Mouse (Mus musculus) embryo, embryonic 11.5 days (tissue): ENCODE measurements around the gene Gm17949.
"Not testable (repeated sequence)": the region's sequence is repeated elsewhere in the genome, so short reads cannot be mapped to it uniquely, and the experiment has no call there.

Source experiments
- DNase-seq: peaks from one replicate; pipeline ENCODE4 v3.0.0-alpha.2; 2012; ENCODE audit warnings: low read depth, low spot score

Gene Gm17949

GRCm38 (mm10) chr17:57041554-57041953, 30.3 kb downstream of the Gm17949 start, which contains the start of gene Slc25a41:
Gene Slc25a41 (minus strand): TSS chr17:57041654.
- no peak for DNase-seq

GRCm38 (mm10) chr17:57047406-57047805, 36.1 kb downstream of the Gm17949 start:
- DNase-seq, result no peak

DNA sequence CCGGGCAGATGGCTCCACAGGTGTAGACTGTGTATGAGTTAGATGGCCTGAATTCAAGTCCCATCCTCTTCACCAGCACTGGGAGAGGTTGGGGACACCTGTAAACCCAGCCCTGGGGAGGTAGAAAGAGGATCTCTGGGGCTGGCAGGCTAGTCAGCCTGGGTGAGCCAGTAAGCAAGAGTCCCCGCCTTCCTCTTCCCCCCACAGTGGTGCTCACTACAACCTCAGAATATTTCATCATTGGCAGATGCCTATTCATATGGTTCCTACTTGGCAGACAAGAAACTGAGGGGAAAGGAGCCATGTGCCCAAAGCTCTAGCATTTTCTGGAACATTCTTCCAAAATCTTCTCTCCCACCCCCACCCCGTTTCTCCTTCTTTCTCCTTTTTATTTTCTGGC, 37.5 kb downstream of the Gm17949 start:
- no peak for DNase-seq

DNA sequence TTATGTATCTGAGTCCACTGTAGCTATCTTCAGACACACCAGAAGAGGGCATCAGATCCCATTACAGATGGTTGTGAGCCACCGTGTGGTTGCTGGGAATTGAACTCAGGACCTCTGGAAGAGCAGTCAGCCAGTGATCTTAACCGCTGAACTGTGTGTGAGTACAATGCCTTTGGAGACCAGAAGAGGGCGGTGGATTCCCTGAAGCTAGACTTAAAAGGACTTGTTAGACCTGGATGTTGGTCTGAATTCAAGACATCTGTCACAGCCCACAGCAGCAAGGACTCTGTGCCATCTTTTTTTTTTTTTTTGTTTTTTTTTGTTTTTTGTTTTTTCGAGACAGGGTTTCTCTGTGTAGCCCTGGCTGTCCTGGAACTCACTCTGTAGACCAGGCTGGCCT, 40.4 kb downstream of the Gm17949 start:
- not testable (repeated sequence) for DNase-seq

DNA sequence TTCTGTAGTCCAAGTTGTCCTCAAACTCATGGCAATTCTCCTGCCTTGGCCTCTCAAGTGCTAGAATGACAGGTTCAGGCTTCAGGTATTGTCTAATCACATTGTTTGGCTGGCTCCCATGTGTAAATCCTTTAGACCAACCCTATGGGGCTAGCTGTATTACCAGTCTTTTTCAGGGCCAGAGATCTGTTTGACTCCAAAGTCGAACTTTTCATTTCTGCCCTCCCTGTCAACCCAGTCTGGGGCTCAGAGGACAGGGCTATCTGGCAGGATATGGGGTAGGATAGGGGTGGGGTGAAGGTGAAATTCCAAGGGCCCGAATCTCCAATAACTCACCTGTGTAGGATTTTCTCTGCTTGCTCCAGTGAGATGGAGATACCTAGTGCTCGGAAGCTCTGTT, 45.0 kb downstream of the Gm17949 start:
- DNase-seq, result no peak

GRCm38 (mm10) chr17:57058891-57059485, 47.7 kb downstream of the Gm17949 start, which contains the start of gene Crb3:
Gene Crb3 (plus strand): TSS chr17:57059105.
- no peak for DNase-seq

- DNase-seq, result peak; percentile 56
These were observed 48.3 kb downstream of the Gm17949 start, which contains the start of gene Slc25a23 for GRCm38 (mm10) chr17:57059486-57059977. Gene Slc25a23 (minus strand): TSS chr17:57059863.

- DNase-seq, result peak; percentile 88
These were observed 49.0 kb downstream of the Gm17949 start for GRCm38 (mm10) chr17:57060231-57060801.

DNA sequence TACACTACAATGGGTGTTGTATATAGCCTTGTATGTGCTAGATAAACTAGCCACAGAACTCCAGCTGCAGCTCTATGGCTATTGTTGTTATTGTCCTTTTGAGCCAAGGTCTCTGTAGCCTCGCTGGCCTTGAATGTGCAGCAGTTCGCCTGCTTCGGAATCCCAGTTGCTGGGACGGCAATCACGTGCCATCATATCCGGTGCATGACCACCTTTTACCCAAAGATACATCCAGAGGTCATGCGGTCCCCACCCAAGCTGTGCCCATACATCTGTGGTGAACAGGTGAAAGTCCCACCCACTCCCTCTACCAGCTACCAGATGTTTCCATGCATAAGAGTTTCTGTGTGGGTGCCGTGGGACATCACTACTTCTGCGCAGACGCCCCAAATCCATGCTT, 49.8 kb downstream of the Gm17949 start:
- no peak for DNase-seq

DNA sequence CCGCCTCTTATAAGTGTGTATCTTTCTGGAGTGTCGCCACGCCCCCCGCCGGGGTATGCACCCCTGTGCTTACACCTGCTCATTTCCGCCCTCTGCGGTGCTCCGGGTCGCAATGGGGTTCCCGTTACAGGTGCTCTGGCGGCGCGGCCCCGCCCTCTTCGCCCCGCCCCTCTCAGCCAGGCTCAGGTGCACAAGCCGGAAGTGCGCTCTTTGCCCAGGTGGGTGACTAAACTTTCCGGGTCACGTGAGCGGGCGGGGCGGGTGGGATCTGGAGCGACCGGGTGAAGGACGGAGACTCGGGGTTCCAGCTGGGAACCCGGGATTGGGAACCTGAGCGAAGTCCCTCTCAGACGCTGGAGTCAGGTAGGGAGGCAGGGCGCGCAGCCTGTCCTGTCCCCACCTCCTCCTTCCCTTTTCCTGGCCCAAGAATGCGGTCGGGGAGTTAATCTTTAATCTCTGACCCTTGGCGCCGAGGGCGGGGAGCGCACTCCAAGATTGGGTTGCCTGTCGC, 50.8 kb downstream of the Gm17949 start:
- no peak for DNase-seq

GRCm38 (mm10) chr17:57062548-57062947, 51.3 kb downstream of the Gm17949 start:
- DNase-seq, result no peak

DNA sequence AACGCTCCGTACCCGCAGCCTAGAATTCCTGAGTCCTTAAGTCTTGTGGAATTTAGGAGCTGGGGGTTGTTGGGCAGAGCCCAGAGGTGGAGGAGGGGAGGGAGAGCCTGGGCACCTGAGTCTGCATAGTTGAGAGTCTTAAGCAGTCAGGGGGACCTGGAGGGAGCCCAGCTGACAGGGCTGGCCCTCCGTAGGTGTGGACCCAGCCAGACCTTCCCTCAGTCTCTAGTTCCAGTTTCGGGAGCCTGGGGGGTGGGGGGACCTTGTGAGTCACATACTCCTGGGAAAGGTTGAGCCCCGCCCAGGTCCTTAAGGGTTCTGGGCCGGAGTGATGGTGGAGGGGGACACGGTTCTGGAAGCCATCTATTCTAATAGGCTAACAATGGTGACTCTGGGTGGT, 51.8 kb downstream of the Gm17949 start:
- DNase-seq, result no peak

GRCm38 (mm10) chr17:57066908-57067307, 55.6 kb downstream of the Gm17949 start:
- no peak for DNase-seq

DNA sequence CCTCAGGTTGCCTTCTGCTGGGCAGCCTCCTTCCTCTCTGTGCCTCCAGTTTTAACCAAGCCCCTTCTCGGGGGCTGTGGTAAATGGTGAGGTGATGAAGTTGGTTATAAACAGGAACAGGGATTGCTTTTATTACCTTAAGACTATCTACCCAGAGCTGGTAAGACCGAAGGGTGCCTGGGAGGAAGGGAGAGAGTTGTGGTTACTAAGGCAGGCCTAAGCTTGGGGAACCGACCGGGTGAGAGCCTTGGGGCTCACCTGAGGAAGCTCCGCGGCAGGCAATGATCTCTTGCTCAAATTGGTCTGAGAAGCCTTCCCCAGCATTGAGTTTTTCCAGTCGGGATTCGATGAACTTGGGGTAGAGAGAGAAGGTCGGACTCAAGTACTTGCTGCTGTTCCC, 59.0 kb downstream of the Gm17949 start:
- DNase-seq, result no peak

DNA sequence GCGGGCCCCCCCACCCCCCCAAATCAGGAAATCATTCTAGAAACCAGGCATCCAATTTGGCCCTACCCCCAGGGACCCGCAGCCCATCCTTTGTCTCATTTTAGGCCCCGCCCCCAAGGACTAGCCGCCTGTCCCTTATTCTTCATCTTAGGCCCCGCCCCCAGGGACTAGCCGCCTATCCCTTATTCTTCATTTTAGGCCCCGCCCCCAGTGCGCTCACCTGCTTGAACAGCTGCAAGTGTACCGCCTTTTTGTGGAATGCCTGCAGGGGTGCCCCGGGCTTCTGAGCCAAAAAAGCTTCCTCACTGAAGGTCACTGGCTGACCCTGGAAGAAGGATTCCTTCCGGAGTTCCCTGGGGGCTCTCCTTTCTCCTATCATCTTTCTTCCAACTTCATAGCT, 59.4 kb downstream of the Gm17949 start:
- DNase-seq, result no peak
